Comparison of ENCODE assay signal across 27 mouse cellular contexts in genomic region chr9:9190835-9191234, GRCm38 (mm10). TPM values are rescaled to one million over a fixed set of nuclear protein-coding genes. Genes with fewer than 3 reads are reported as not detected.
A peak's percentile ranks its signal among the peaks of the same experiment; 100 is the strongest.
DNase-seq lines count a peak whose midpoint lies in the region; ATAC-seq and TF ChIP-seq lines count a peak whose summit lies in the region.
"Had no signal": no experiment of that assay in that cellular context is flagged by ENCODE, and none has a peak within 500 bp of the region (broad histone marks: within the 10 kb centered on the region; RNA-seq: fewer than 3 reads in every experiment).

No protein-coding gene starts in this region.

- H3K27me3 ChIP-seq in kidney, adult 2 months (replicated peaks; ENCODE audit: control insufficient read depth, insufficient read depth, low read length): no peaks in the 10 kb centered on the region
- no peaks in the 10 kb centered on the region for H3K27me3 ChIP-seq in kidney, embryonic 14.5 days (ENCODE audit: control insufficient read depth, insufficient read depth, low read length)
- no peaks in the 10 kb centered on the region for H3K27me3 ChIP-seq in liver, adult 2 months (ENCODE audit: control insufficient read depth, insufficient read depth, low read length)
- no peaks in the 10 kb centered on the region for H3K27me3 ChIP-seq in liver, embryonic 11.5 days (replicated peaks; ENCODE audit: control insufficient read depth, insufficient read depth, low read length)
- H3K27me3 ChIP-seq in testis, adult 2 months (ENCODE audit: control insufficient read depth, insufficient read depth, low read length): no peaks in the 10 kb centered on the region
- H3K27me3 ChIP-seq: CH12.LX; embryonic facial prominence, embryonic 12.5 days; forebrain, embryonic 12.5 days; Patski had no signal

- TF ChIP-seq CTCF in kidney, adult 2 months (conservative IDR thresholded peaks at IDR 0.05; ENCODE audit: insufficient read depth, insufficient read length, low read depth, low read length): no peak
- no peak for TF ChIP-seq CTCF in liver, adult 2 months (IDR thresholded peaks at IDR 0.05; ENCODE audit: low read depth, low read length)
- no peak for TF ChIP-seq CTCF in testis, adult 2 months (IDR thresholded peaks at IDR 0.05; ENCODE audit: control insufficient read depth, insufficient read depth, insufficient replicate concordance, low read depth, low read length)

- no peak for TF ChIP-seq POLR2A in kidney, adult 2 months (IDR thresholded peaks at IDR 0.05; ENCODE audit: low read depth, low read length)
- no peak for TF ChIP-seq POLR2A in liver, adult 2 months (IDR thresholded peaks at IDR 0.05; ENCODE audit: extremely low read depth, insufficient read depth, low read length)
- TF ChIP-seq POLR2A in testis, adult 2 months (IDR thresholded peaks at IDR 0.05; ENCODE audit: control insufficient read depth, low read depth, low read length): no peak

- WGBS in kidney, adult 2 months: 79% methylated on average over 1 of the region's 1 CpGs
- WGBS in kidney, embryonic 14.5 days: 85% methylated on average over 1 of the region's 1 CpGs
- WGBS in liver, adult 2 months: 19% methylated on average over 1 of the region's 1 CpGs
- 82% methylated on average over 1 of the region's 1 CpGs for WGBS in liver, embryonic 11.5 days

- H3K79me2 ChIP-seq in liver, adult 2 months (ENCODE audit: control insufficient read depth, insufficient read depth, low read length): peaks cover 39% of the 10 kb centered on the region; the same call in 1 of the 2 replicates

- H3K4me1 ChIP-seq in kidney, adult 2 months (ENCODE audit: control insufficient read depth, insufficient read depth, low read length): peaks cover 10% of the 10 kb centered on the region
- 0 out of 2 replicates have a peak, but pooled peaks cover 2% of the 10 kb centered on the region for H3K4me1 ChIP-seq in kidney, embryonic 14.5 days (ENCODE audit: control insufficient read depth, insufficient read depth, low read length)
- H3K4me1 ChIP-seq in liver, adult 2 months (ENCODE audit: control insufficient read depth, insufficient read depth, low read length): peaks cover 32% of the 10 kb centered on the region
- H3K4me1 ChIP-seq in liver, embryonic 11.5 days (replicated peaks; ENCODE audit: control insufficient read depth, insufficient read depth, low read length): no peaks in the 10 kb centered on the region
- no peaks in the 10 kb centered on the region for H3K4me1 ChIP-seq in testis, adult 2 months (ENCODE audit: control insufficient read depth, insufficient read depth, low read length)
- H3K4me1 ChIP-seq: forebrain, embryonic 12.5 days had no signal

- no peak overlapping the region for H3K4me3 ChIP-seq in kidney, adult 2 months (ENCODE audit: insufficient read depth, low read depth, low read length)
- H3K4me3 ChIP-seq in kidney, embryonic 14.5 days (ENCODE audit: low read length): no peak overlapping the region
- H3K4me3 ChIP-seq in liver, adult 2 months (ENCODE audit: insufficient read depth, low read depth, low read length): no peak overlapping the region
- H3K4me3 ChIP-seq in liver, embryonic 11.5 days (ENCODE audit: low read depth, low read length): no peak overlapping the region
- H3K4me3 ChIP-seq in testis, adult 2 months (ENCODE audit: control insufficient read depth, low read depth, low read length): peak overlapping the region; percentile 34; the same call in 1 of the 2 replicates
- H3K4me3 ChIP-seq: embryonic facial prominence, embryonic 10.5 days; embryonic facial prominence, embryonic 12.5 days; forebrain, embryonic 10.5 days; forebrain, embryonic 12.5 days had no signal

- ATAC-seq in kidney, embryonic 14.5 days (ENCODE audit: low FRiP score, low TSS enrichment): no peak
- no peak for ATAC-seq in liver, embryonic 11.5 days (replicated peaks; ENCODE audit: low FRiP score)
- ATAC-seq in erythroid progenitor cell, adult 5-6 weeks (replicated peaks; ENCODE audit: low FRiP score, poor library complexity, severe bottlenecking): no peak
- ATAC-seq: activated CD4-positive, CD25-positive, alpha-beta regulatory T cell, adult 4 months; CD4-positive, CD25-positive, alpha-beta regulatory T cell, adult 4 months; forebrain, embryonic 14.5 days; Patski had no signal

- no peak overlapping the region for H3K27ac ChIP-seq in kidney, adult 2 months (ENCODE audit: insufficient read depth, low read depth, low read length)
- no peak overlapping the region for H3K27ac ChIP-seq in kidney, embryonic 14.5 days (ENCODE audit: low read depth, low read length)
- no peak overlapping the region for H3K27ac ChIP-seq in liver, adult 2 months (replicated peaks; ENCODE audit: insufficient read depth, low read depth, low read length)
- no peak overlapping the region for H3K27ac ChIP-seq in liver, embryonic 11.5 days (ENCODE audit: low read depth, low read length)
- no peak overlapping the region for H3K27ac ChIP-seq in testis, adult 2 months (ENCODE audit: control insufficient read depth, insufficient read depth, low read depth, low read length)
- H3K27ac ChIP-seq: embryonic facial prominence, embryonic 10.5 days; embryonic facial prominence, embryonic 12.5 days; forebrain, embryonic 10.5 days; forebrain, embryonic 12.5 days had no signal

- no peak overlapping the region for H3K9ac ChIP-seq in kidney, embryonic 14.5 days (ENCODE audit: low read depth, low read length)
- H3K9ac ChIP-seq in liver, adult 2 months (ENCODE audit: low read depth, low read length): no peak overlapping the region
- H3K9ac ChIP-seq in liver, embryonic 11.5 days (ENCODE audit: low read depth, low read length): no peak overlapping the region
- H3K9ac ChIP-seq: embryonic facial prominence, embryonic 12.5 days; forebrain, embryonic 12.5 days had no signal

- H3K9me3 ChIP-seq in kidney, embryonic 14.5 days (ENCODE audit: control insufficient read depth, low read length): no peaks in the 10 kb centered on the region
- H3K9me3 ChIP-seq in liver, embryonic 11.5 days (ENCODE audit: control insufficient read depth, low read length): no peaks in the 10 kb centered on the region
- H3K9me3 ChIP-seq: embryonic facial prominence, embryonic 10.5 days; embryonic facial prominence, embryonic 12.5 days; forebrain, embryonic 10.5 days; forebrain, embryonic 12.5 days; G1E had no signal

- no peaks in the 10 kb centered on the region for H3K36me3 ChIP-seq in kidney, adult 2 months (ENCODE audit: control insufficient read depth, insufficient read depth, low read length)
- H3K36me3 ChIP-seq in kidney, embryonic 14.5 days (ENCODE audit: control insufficient read depth, insufficient read depth, low read length): no peaks in the 10 kb centered on the region
- no peaks in the 10 kb centered on the region; the same call in 1 of the 2 replicates for H3K36me3 ChIP-seq in liver, adult 2 months (ENCODE audit: control insufficient read depth, insufficient read depth, low read length)
- H3K36me3 ChIP-seq in liver, embryonic 11.5 days (ENCODE audit: control insufficient read depth, insufficient read depth, low read length): no peaks in the 10 kb centered on the region
- H3K36me3 ChIP-seq in testis, adult 2 months (ENCODE audit: control insufficient read depth, insufficient read depth, low read length): no peaks in the 10 kb centered on the region
- H3K36me3 ChIP-seq: embryonic facial prominence, embryonic 10.5 days; embryonic facial prominence, embryonic 12.5 days; forebrain, embryonic 10.5 days; forebrain, embryonic 12.5 days; G1E had no signal

- H3K4me2 ChIP-seq in kidney, embryonic 14.5 days (replicated peaks; ENCODE audit: low read depth, low read length): no peak overlapping the region
- no peak overlapping the region for H3K4me2 ChIP-seq in liver, embryonic 11.5 days
- H3K4me2 ChIP-seq: embryonic facial prominence, embryonic 12.5 days; forebrain, embryonic 12.5 days had no signal

- peak; percentile 55 for DNase-seq in kidney, adult 2 months
- peak; percentile 93 for DNase-seq in liver, adult 2 months (ENCODE audit: extremely low read depth, low read depth, low spot score)
- DNase-seq in liver, embryonic 11.5 days (ENCODE audit: low spot score): no peak
- no peak for DNase-seq in testis, postnatal 10 days (ENCODE audit: low spot score)
- peak; percentile 32 for DNase-seq in yolk sac, embryonic 10.5 days (ENCODE audit: low spot score)
- DNase-seq: adrenal gland, adult 8-10 months; adrenal gland, postnatal 14 days; adrenal gland, postnatal 36 days; B cell, adult 2 months; cerebellum, adult 11-12 months; cerebellum, adult 2 months; cerebellum, adult 9-10 months; cerebellum, postnatal 10 days; cerebellum, postnatal 25 days had no signal

RNA-seq across cellular contexts. Expression of gene Arhgap42, which starts 48.1 kb away (rescaled TPM):
- polyA plus RNA-seq in kidney, adult 2 months (2012; rRNA removed): 12.6 and 17.2 TPM in 2 replicates
- polyA plus RNA-seq in kidney, embryonic 14.5 days (2014; fragmentation: Nextera tagmentation; extraction: Ambion mirVana): 27.0 and 43.4 TPM in 2 replicates
- 28.1 and 30.1 TPM in 2 replicates for total RNA-seq in liver, adult 2 months (2014; rRNA removed)
- 20.3 and 21.8 TPM in 2 replicates for polyA plus RNA-seq in liver, adult 2 months (2012; rRNA removed)
- polyA plus RNA-seq in liver, embryonic 11.5 days (2014; fragmentation: Nextera tagmentation; extraction: Ambion mirVana): 14.8 and 16.2 TPM in 2 replicates
- polyA plus RNA-seq in testis, adult 2 months (2012; rRNA removed): 0.89 and 1.4 TPM in 2 replicates
- total RNA-seq in erythroid progenitor cell, adult 5-6 weeks (2015; ENCODE audit: low replicate concordance): not detected in 2 replicates
- total RNA-seq in erythroid progenitor cell, adult 5-6 weeks (2017; ENCODE audit: low replicate concordance): 0.26 TPM in 1 of 2 replicates, not detected in the other
- total RNA-seq: CH12.LX had no signal
- polyA plus RNA-seq: activated CD4-positive, CD25-positive, alpha-beta regulatory T cell, adult 4 months; CD4-positive, CD25-positive, alpha-beta regulatory T cell, adult 4 months; G1E had no signal

Comparison
In these comparisons a context has a peak if more than half of its experiments do, and no peak if none do; other contexts are left out.
1. DNase-seq: peak in kidney, adult 2 months (single experiment), liver, adult 2 months (single experiment) and yolk sac, embryonic 10.5 days (single experiment); none in liver, embryonic 11.5 days (single experiment) and testis, postnatal 10 days (single experiment).